Mouse (Mus musculus) small intestine, adult 2 months (tissue): ENCODE results near the gene Prss34. TPM values are rescaled to one million over a fixed set of nuclear protein-coding genes. Genes with fewer than 3 reads are reported as not detected.

ENCODE experiments used
- H3K27ac ChIP-seq: fragments of 200-500 bp; 2 replicates; pipeline ENCODE4 v1.5.1; 2012; ENCODE audit warnings: low read depth, low read length, control low read depth, inconsistent platforms; ENCODE audit not compliant: insufficient read depth
- H3K27me3 ChIP-seq: fragments of 200-500 bp; 2 replicates; pipeline ENCODE4 v1.6.1; 2012; ENCODE audit warnings: mild to moderate bottlenecking, moderate library complexity, low read length, inconsistent platforms; ENCODE audit not compliant: control insufficient read depth, insufficient read depth
- H3K36me3 ChIP-seq: fragments of 200-500 bp; 2 replicates; pipeline ENCODE4 v1.6.1; 2012; ENCODE audit warnings: mild to moderate bottlenecking, low read length, control low read depth, inconsistent platforms; ENCODE audit not compliant: control insufficient read depth, insufficient read depth
- H3K4me1 ChIP-seq: fragments of 200-500 bp; 2 replicates; pipeline ENCODE4 v1.6.1; 2012; ENCODE audit warnings: low read length, inconsistent platforms, mixed read lengths; ENCODE audit not compliant: control insufficient read depth, insufficient read depth, insufficient read length
- H3K4me3 ChIP-seq: fragments of 200-500 bp; 2 replicates; pipeline ENCODE4 v1.5.1; 2012; ENCODE audit warnings: low read depth, mild to moderate bottlenecking, control low read depth, inconsistent platforms, low read length, moderate library complexity
- CTCF ChIP-seq: fragments of 200-500 bp; IDR thresholded peaks from 2 replicates; pipeline ENCODE4 v1.5.1; 2012; ENCODE audit warnings: low read depth, mild to moderate bottlenecking, control low read depth, inconsistent platforms, low read length, moderate library complexity, mixed read lengths; ENCODE audit not compliant: insufficient replicate concordance, insufficient read length; ENCODE audit errors: extremely low read depth
- POLR2A ChIP-seq: fragments of 200-500 bp; IDR thresholded peaks from 2 replicates; pipeline ENCODE4 v1.6.1; 2012; ENCODE audit warnings: low read depth, mild to moderate bottlenecking, control low read depth, inconsistent platforms, low read length, moderate library complexity
- WGBS: fragments of 180-500 bp; shearing (Covaris S2); methylation state at CpG from one replicate; pipeline ENCODE4 v1.1.7; 2018; 5-methylcytosine and 5-hydroxymethylcytosine counted together
- polyA plus RNA-seq: library from polyadenylated mRNA; depleted of rRNA; stranded (reverse); fragments of >200 nt; gene quantifications from 2 replicates; pipeline ENCODE4 v1.2.3, GENCODE M21; 2012; rRNA removed

Gene Prss34
- not detected in 2 replicates for polyA plus RNA-seq

GRCm38 (mm10) chr17:25298094-25298493 is at the start of gene Prss34:
TSS of gene Prss34 (plus strand) at chr17:25298394.
- H3K27ac ChIP-seq = no peak within 1 kb of the TSS
- H3K4me1 ChIP-seq = no peaks in the 10 kb centered on the region
- H3K4me3 ChIP-seq = no peak within 1 kb of the TSS
- H3K27me3 ChIP-seq = no peaks in the 10 kb centered on the region
- WGBS = 68% methylated on average over 5 of the region's 5 CpGs
- no peak for TF ChIP-seq CTCF
- TF ChIP-seq POLR2A = no peak
- H3K36me3 ChIP-seq = no peaks in the 10 kb centered on the region

- H3K36me3 ChIP-seq = no peaks in the 10 kb centered on the region
- 76% methylated on average over 8 of the region's 8 CpGs for WGBS
- H3K27ac ChIP-seq = no peak overlapping the region
- TF ChIP-seq CTCF (no peak), POLR2A (no peak)
- H3K4me3 ChIP-seq = no peak overlapping the region
- H3K4me1 ChIP-seq = no peaks in the 10 kb centered on the region
- peaks cover 5% of the 10 kb centered on the region for H3K27me3 ChIP-seq
Measured at GRCm38 (mm10) chr17:25250181-25250835, 47.9 kb upstream of the Prss34 start.

- Histone ChIP-seq H3K4me1 (peaks cover 4% of the 10 kb centered on the region; the same call in 1 of the 2 replicates), H3K4me3 (no peak overlapping the region)
- 45% methylated on average over 3 of the region's 3 CpGs for WGBS
Measured at GRCm38 (mm10) chr17:25252643-25253042, 45.6 kb upstream of the Prss34 start.

GRCm38 (mm10) chr17:25253760-25254159 is 44.4 kb upstream of the Prss34 start:
- Histone ChIP-seq H3K4me3 (no peak overlapping the region), H3K36me3 (no peaks in the 10 kb centered on the region), H3K27ac (no peak overlapping the region), H3K27me3 (peaks cover 17% of the 10 kb centered on the region), H3K4me1 (peaks cover 6% of the 10 kb centered on the region)
- TF ChIP-seq POLR2A = no peak
- TF ChIP-seq CTCF = no peak
- 26% methylated on average over 10 of the region's 10 CpGs for WGBS

More at GRCm38 (mm10) chr17:25252643-25253042, 45.6 kb upstream of the Prss34 start:
- TF ChIP-seq CTCF = no peak
- Histone ChIP-seq H3K27me3 (peaks cover 17% of the 10 kb centered on the region), H3K27ac (no peak overlapping the region), H3K36me3 (no peaks in the 10 kb centered on the region)

GRCm38 (mm10) chr17:25255110-25255509 is 43.1 kb upstream of the Prss34 start:
- Histone ChIP-seq H3K4me3 (peak overlapping the region; percentile 48; the same call in 1 of the 2 replicates), H3K27ac (no peak overlapping the region), H3K36me3 (peaks cover 6% of the 10 kb centered on the region; the same call in 1 of the 2 replicates), H3K4me1 (peaks cover 6% of the 10 kb centered on the region), H3K27me3 (peaks cover 17% of the 10 kb centered on the region)
- no peak for TF ChIP-seq POLR2A
- no peak for TF ChIP-seq CTCF
- WGBS = 55% methylated on average over 2 of the region's 2 CpGs

- peaks cover 7% of the 10 kb centered on the region; the same call in 1 of the 2 replicates for H3K36me3 ChIP-seq
- no peak within 1 kb of the TSS for H3K27ac ChIP-seq
- peak within 1 kb of the TSS; percentile 48 for H3K4me3 ChIP-seq
- H3K4me1 ChIP-seq = peaks cover 6% of the 10 kb centered on the region
- peaks cover 17% of the 10 kb centered on the region for H3K27me3 ChIP-seq
- 3% methylated on average over 35 of the region's 35 CpGs for WGBS
- TF ChIP-seq CTCF = no peak
- TF ChIP-seq POLR2A = no peak
Measured at GRCm38 (mm10) chr17:25256140-25256754, 41.9 kb upstream of the Prss34 start, which contains the start of gene Baiap3. TSS of gene Baiap3 (minus strand) at chr17:25256364.

GRCm38 (mm10) chr17:25257804-25258261 is 40.4 kb upstream of the Prss34 start:
- Histone ChIP-seq H3K4me3 (no peak overlapping the region), H3K4me1 (peaks cover 6% of the 10 kb centered on the region), H3K36me3 (peaks cover 12% of the 10 kb centered on the region), H3K27me3 (peaks cover 17% of the 10 kb centered on the region), H3K27ac (0 out of 2 replicates have a peak overlapping the region, but pooled peaks have one; percentile 19)
- WGBS = 43% methylated on average over 6 of the region's 6 CpGs
- no peak for TF ChIP-seq POLR2A
- no peak for TF ChIP-seq CTCF
